Mouse (Mus musculus) CH12.LX (cell line): ENCODE measurements at regions not wholly inside any gene's neighbourhood (a gene's known extent, or its start where the extent isn't known, plus 50 kb on each side); places are given as distances from the start of the nearest gene placed in this dataset.

ENCODE experiments used
- DNase-seq: peaks from one replicate; pipeline ENCODE4 v3.0.0-alpha.2; 2013; ENCODE audit errors: extremely low read depth
- H3K27ac ChIP-seq: 2 replicates; pipeline ENCODE4 v1.5.1; 2012; ENCODE audit warnings: low read depth, mild to moderate bottlenecking, control low read depth, moderate library complexity; ENCODE audit not compliant: insufficient read depth
- H3K27me3 ChIP-seq: replicated peaks from 2 replicates; pipeline ENCODE3; 2012; ENCODE audit warnings: inconsistent platforms
- H3K36me3 ChIP-seq, 2 experiments: replicated peaks in 1 of 2; 2 replicates each; pipeline versions ENCODE3 to v1.6.1; 2012; ENCODE audit warnings: inconsistent platforms in 1 of 2, low read length in 1 of 2, mild to moderate bottlenecking in 1 of 2, mixed read lengths in 1 of 2, moderate library complexity in 1 of 2; ENCODE audit not compliant: control insufficient read depth in 1 of 2, insufficient read depth in 1 of 2
- H3K4me1 ChIP-seq, 2 experiments: 2 replicates each; pipeline ENCODE4 v1.6.1; 2012; ENCODE audit warnings: inconsistent platforms in 1 of 2, moderate library complexity in 1 of 2; ENCODE audit not compliant: insufficient read depth in 2 of 2, control insufficient read depth in 1 of 2
- H3K4me2 ChIP-seq: 2 replicates; pipeline ENCODE4 v1.6.1; 2012; ENCODE audit warnings: low read depth, mild to moderate bottlenecking, control low read depth; ENCODE audit not compliant: poor library complexity, insufficient read depth, severe bottlenecking
- H3K4me3 ChIP-seq, 3 experiments: fragments of 150-350 bp in 1 of 3; sonication (generic) in 1 of 3; replicated peaks in 1 of 3; 2 replicates each; pipeline versions ENCODE3 to v1.5.1; 2011 to 2012; ENCODE audit warnings: low read depth in 2 of 3, low read length in 2 of 3, mild to moderate bottlenecking in 2 of 3, moderate library complexity in 2 of 3, control low read depth in 1 of 3, improper control_type of control experiment in 1 of 3, inconsistent platforms in 1 of 3, mixed read lengths in 1 of 3; ENCODE audit not compliant: poor library complexity in 1 of 3
- H3K79me2 ChIP-seq: replicated peaks from 2 replicates; pipeline ENCODE4 v1.6.1; 2012; ENCODE audit warnings: mild to moderate bottlenecking, moderate library complexity; ENCODE audit not compliant: control insufficient read depth, poor library complexity, insufficient read depth, severe bottlenecking; ENCODE audit errors: extremely low read depth
- H3K9ac ChIP-seq: 2 replicates; pipeline ENCODE4 v1.6.1; 2012; ENCODE audit warnings: low read depth, mild to moderate bottlenecking, control low read depth, moderate library complexity; ENCODE audit not compliant: insufficient read depth
- H3K9me3 ChIP-seq: replicated peaks from 2 replicates; pipeline ENCODE3; 2012; ENCODE audit warnings: low read length, inconsistent platforms, mixed read lengths
- BHLHE40 ChIP-seq: IDR thresholded peaks from 2 replicates; pipeline ENCODE4 v1.6.1; 2011; ENCODE audit warnings: mild to moderate bottlenecking, low read depth, low read length, improper control_type of control experiment
- CHD1 ChIP-seq: IDR thresholded peaks from 2 replicates; pipeline ENCODE4 v1.6.1; 2012; ENCODE audit warnings: low read depth, low read length, improper control_type of control experiment, inconsistent platforms
- CHD2 ChIP-seq: IDR thresholded peaks from 2 replicates; pipeline ENCODE4 v1.6.1; 2011; ENCODE audit warnings: low read length, improper control_type of control experiment
- CTCF ChIP-seq, 2 experiments: IDR thresholded peaks in 1 of 2; conservative IDR thresholded peaks in 1 of 2; 2 replicates each; pipeline ENCODE4 v1.5.1; 2011 to 2012; ENCODE audit warnings: low read depth in 2 of 2, low read length in 2 of 2, improper control_type of control experiment in 1 of 2, inconsistent platforms in 1 of 2, mild to moderate bottlenecking in 1 of 2, moderate library complexity in 1 of 2
- E2F4 ChIP-seq: IDR thresholded peaks from 2 replicates; pipeline ENCODE4 v1.6.1; 2011; ENCODE audit warnings: low read depth, low read length, improper control_type of control experiment; ENCODE audit not compliant: insufficient replicate concordance
- ELF1 ChIP-seq: IDR thresholded peaks from 2 replicates; pipeline ENCODE4 v1.6.1; 2014; ENCODE audit warnings: low read depth, mild to moderate bottlenecking, inconsistent platforms, low read length, improper control_type of control experiment
- EP300 ChIP-seq: IDR thresholded peaks from 2 replicates; pipeline ENCODE4 v1.6.1; 2011; ENCODE audit warnings: low read length, improper control_type of control experiment
- ETS1 ChIP-seq: conservative IDR thresholded peaks from 2 replicates; pipeline ENCODE4 v1.6.1; 2012; ENCODE audit warnings: low read depth, mild to moderate bottlenecking, inconsistent platforms, low read length, improper control_type of control experiment, moderate library complexity
- GABPA ChIP-seq: IDR thresholded peaks from 2 replicates; pipeline ENCODE4 v1.6.1; 2012; ENCODE audit warnings: low read depth, low read length, improper control_type of control experiment, inconsistent platforms; ENCODE audit not compliant: insufficient replicate concordance
- HCFC1 ChIP-seq: IDR thresholded peaks from 2 replicates; pipeline ENCODE4 v1.6.1; 2012; ENCODE audit warnings: low read depth, mild to moderate bottlenecking, inconsistent platforms, low read length, improper control_type of control experiment
- IRF4 ChIP-seq: IDR thresholded peaks from 2 replicates; pipeline ENCODE4 v1.6.1; 2014; ENCODE audit warnings: low read depth, mild to moderate bottlenecking, inconsistent platforms, low read length, improper control_type of control experiment
- JUN ChIP-seq: IDR thresholded peaks from 2 replicates; pipeline ENCODE4 v1.6.1; 2011; ENCODE audit warnings: low read depth, mild to moderate bottlenecking, low read length, improper control_type of control experiment, moderate library complexity; ENCODE audit not compliant: insufficient read depth
- JUND ChIP-seq: conservative IDR thresholded peaks from 2 replicates; pipeline ENCODE4 v1.6.1; 2011; ENCODE audit warnings: low read depth, low read length, improper control_type of control experiment
- KAT2A ChIP-seq: IDR thresholded peaks from 2 replicates; pipeline ENCODE4 v1.6.1; 2012; ENCODE audit warnings: low read length, improper control_type of control experiment, inconsistent platforms; ENCODE audit not compliant: insufficient replicate concordance
- MAFK ChIP-seq: IDR thresholded peaks from 2 replicates; pipeline ENCODE4 v1.6.1; 2011; ENCODE audit warnings: low read length, improper control_type of control experiment; ENCODE audit not compliant: insufficient replicate concordance
- MAX ChIP-seq: IDR thresholded peaks from 2 replicates; pipeline ENCODE4 v1.6.1; 2011; ENCODE audit warnings: low read length, improper control_type of control experiment
- MAZ ChIP-seq: IDR thresholded peaks from 2 replicates; pipeline ENCODE4 v1.6.1; 2012; ENCODE audit warnings: low read depth, mild to moderate bottlenecking, inconsistent platforms, low read length, improper control_type of control experiment, moderate library complexity
- MEF2A ChIP-seq: IDR thresholded peaks from 2 replicates; pipeline ENCODE4 v1.6.1; 2014; ENCODE audit warnings: low read depth, mild to moderate bottlenecking, inconsistent platforms, low read length, improper control_type of control experiment, borderline replicate concordance
- MXI1 ChIP-seq: IDR thresholded peaks from 2 replicates; pipeline ENCODE4 v1.6.1; 2011; ENCODE audit warnings: mild to moderate bottlenecking, low read depth, low read length, improper control_type of control experiment
- MYC ChIP-seq: IDR thresholded peaks from 2 replicates; pipeline ENCODE4 v1.6.1; 2011; ENCODE audit warnings: low read depth, mild to moderate bottlenecking, improper control_type of control experiment, low read length
- NELFE ChIP-seq: IDR thresholded peaks from 2 replicates; pipeline ENCODE4 v1.6.1; 2011; ENCODE audit warnings: low read depth, low read length, improper control_type of control experiment
- NRF1 ChIP-seq: IDR thresholded peaks from 2 replicates; pipeline ENCODE4 v1.6.1; 2014; ENCODE audit warnings: low read depth, mild to moderate bottlenecking, inconsistent platforms, low read length, improper control_type of control experiment, moderate library complexity
- PAX5 ChIP-seq: IDR thresholded peaks from 2 replicates; pipeline ENCODE4 v1.6.1; 2012; ENCODE audit warnings: low read length, inconsistent platforms, mixed read lengths
- POLR2A ChIP-seq: IDR thresholded peaks from 2 replicates; pipeline ENCODE4 v1.6.1; 2011; ENCODE audit warnings: low read depth, mild to moderate bottlenecking, improper control_type of control experiment, low read length
- POLR2AphosphoS2 ChIP-seq: IDR thresholded peaks from 2 replicates; pipeline ENCODE4 v1.6.1; 2011; ENCODE audit warnings: low read depth, low read length, improper control_type of control experiment
- RAD21 ChIP-seq: IDR thresholded peaks from 2 replicates; pipeline ENCODE4 v1.6.1; 2011; ENCODE audit warnings: low read depth, mild to moderate bottlenecking, low read length, improper control_type of control experiment, moderate library complexity
- RCOR1 ChIP-seq: conservative IDR thresholded peaks from 2 replicates; pipeline ENCODE4 v1.6.1; 2012; ENCODE audit warnings: low read depth, mild to moderate bottlenecking, inconsistent platforms, low read length, improper control_type of control experiment
- SIN3A ChIP-seq: IDR thresholded peaks from 2 replicates; pipeline ENCODE4 v1.6.1; 2012; ENCODE audit warnings: low read length, improper control_type of control experiment, inconsistent platforms
- SMC3 ChIP-seq: IDR thresholded peaks from 2 replicates; pipeline ENCODE4 v1.6.1; 2011; ENCODE audit warnings: low read depth, low read length, improper control_type of control experiment
- TBP ChIP-seq: conservative IDR thresholded peaks from 2 replicates; pipeline ENCODE4 v1.6.1; 2011; ENCODE audit warnings: low read depth, low read length, improper control_type of control experiment
- TCF12 ChIP-seq: IDR thresholded peaks from 2 replicates; pipeline ENCODE4 v1.6.1; 2014; ENCODE audit warnings: low read depth, mild to moderate bottlenecking, inconsistent platforms, low read length, improper control_type of control experiment
- UBTF ChIP-seq: IDR thresholded peaks from 2 replicates; pipeline ENCODE4 v1.6.1; 2012; ENCODE audit warnings: low read depth, mild to moderate bottlenecking, inconsistent platforms, low read length, improper control_type of control experiment, moderate library complexity
- USF1 ChIP-seq: IDR thresholded peaks from 2 replicates; pipeline ENCODE4 v1.6.1; 2014; ENCODE audit warnings: low read depth, mild to moderate bottlenecking, inconsistent platforms, low read length, improper control_type of control experiment
- USF2 ChIP-seq: conservative IDR thresholded peaks from 2 replicates; pipeline ENCODE4 v1.6.1; 2011; ENCODE audit warnings: low read depth, low read length, improper control_type of control experiment
- ZC3H11A ChIP-seq: IDR thresholded peaks from 2 replicates; pipeline ENCODE4 v1.6.1; 2012; ENCODE audit warnings: low read depth, mild to moderate bottlenecking, inconsistent platforms, low read length, improper control_type of control experiment
- ZKSCAN1 ChIP-seq: IDR thresholded peaks from 2 replicates; pipeline ENCODE4 v1.6.1; 2012; ENCODE audit warnings: low read depth, inconsistent platforms, low read length, improper control_type of control experiment, borderline replicate concordance
- ZMIZ1 ChIP-seq: IDR thresholded peaks from 2 replicates; pipeline ENCODE4 v1.6.1; 2012; ENCODE audit warnings: low read depth, mild to moderate bottlenecking, inconsistent platforms, low read length, improper control_type of control experiment
- ZNF384 ChIP-seq: IDR thresholded peaks from 2 replicates; pipeline ENCODE4 v1.6.1; 2012; ENCODE audit warnings: low read depth, low read length, improper control_type of control experiment, inconsistent platforms
- dilution Hi-C: fragments of 300-500 bp; cut with MboI; formaldehyde crosslinking; loops from 2 replicates; pipeline ENCODE4 v1.14.3; 2020; ENCODE audit warnings: low sequenced_read_pairs; ENCODE audit not compliant: extremely low pct_unique_long_range_greater_than_20kb, extremely low pct_ligation_motif_present
- in situ Hi-C: fragments of 300-500 bp; cut with MboI; formaldehyde crosslinking; loops from 3 replicates; pipeline ENCODE4 v1.14.3; 2019; ENCODE audit warnings: low sequenced_read_pairs, low pct_ligation_motif_present, low pct_unique_long_range_greater_than_20kb, mixed read lengths

DNA sequence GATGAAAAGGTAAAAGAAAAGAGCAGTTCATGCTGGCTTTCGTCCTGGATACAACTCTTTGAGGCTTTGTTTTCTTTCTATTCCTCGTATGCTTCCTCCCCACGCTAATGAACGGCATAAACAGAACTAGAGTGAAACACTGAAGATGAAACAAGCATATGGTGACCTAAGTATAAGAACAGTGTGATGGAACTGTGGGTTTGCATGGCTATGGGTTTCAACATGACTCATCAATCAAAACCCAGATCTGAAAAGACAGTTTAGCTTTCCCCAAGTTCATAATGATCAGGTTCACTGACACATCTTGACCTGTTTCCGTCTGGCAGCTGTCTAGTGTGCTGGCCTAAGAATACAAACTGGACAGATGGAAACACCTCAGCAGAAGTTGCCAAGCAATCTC, 211.7 kb downstream of the Olfr1505 start:
- in situ Hi-C loops, result loop anchor here (25.0 kb wide), 1 partner anchor 237 kb away; no protein-coding TSS in a partner anchor
- H3K27ac ChIP-seq, result no peak overlapping the region; the same call in 1 of the 2 replicates
- no peaks in the 10 kb centered on the region for H3K9me3 ChIP-seq
- TF ChIP-seq UBTF (no peak), NRF1 (no peak), CHD2 (no peak), USF2 (no peak), RAD21 (no peak; the same call in 1 of the 2 replicates), JUND (peak; percentile 98), USF1 (no peak), EP300 (peak; percentile 95), PAX5 (no peak), NELFE (no peak), BHLHE40 (peak; percentile 59), MAX (no peak; the same call in 1 of the 2 replicates), TCF12 (peak; percentile 83; the same call in 1 of the 2 replicates), SIN3A (peak; percentile 84; the same call in 1 of the 2 replicates), HCFC1 (no peak), POLR2AphosphoS2 (no peak), SMC3 (no peak), ZMIZ1 (no peak), IRF4 (peak; percentile 96), CHD1 (no peak), MYC (peak; percentile 83), POLR2A (no peak), ETS1 (peak; percentile 83), ZC3H11A (no peak), ZKSCAN1 (no peak), ELF1 (no peak), E2F4 (no peak), MAZ (no peak), ZNF384 (no peak; the same call in 1 of the 2 replicates), MEF2A (peak; percentile 78), MXI1 (no peak), MAFK (no peak; the same call in 1 of the 2 replicates), GABPA (no peak), TBP (peak; percentile 83), CTCF (conservative IDR thresholded peaks at IDR 0.05 in 1 of 2, IDR thresholded peaks at IDR 0.05 in 1 of 2; ENCODE audit: low read depth in 2 of 2, low read length in 2 of 2) (no peak), JUN (peak; percentile 92), KAT2A (no peak), RCOR1 (0 out of 2 replicates have a peak, but pooled peaks have one; percentile 33)
- TF ChIP-seq, all 38 proteins: peak for 12
- no peak overlapping the region for H3K4me3 ChIP-seq
- no peaks in the 10 kb centered on the region for H3K36me3 ChIP-seq
- H3K9ac ChIP-seq, result peak overlapping the region; percentile 49; the same call in 1 of the 2 replicates
- dilution Hi-C loops, result no loop called here
- H3K4me1 ChIP-seq, result peaks cover 0 to 20% of the 10 kb centered on the region in 2 experiments; a peak in 3 of 4 replicates
- peak; percentile 78 for DNase-seq
- peak overlapping the region; percentile 94 for H3K4me2 ChIP-seq
- no peaks in the 10 kb centered on the region for H3K27me3 ChIP-seq
- no peaks in the 10 kb centered on the region for H3K79me2 ChIP-seq
